Mouse (Mus musculus): ENCODE data around the gene Tbcb. TPM values are rescaled to one million over a fixed set of nuclear protein-coding genes. Genes with fewer than 3 reads are reported as not detected.
"Not testable (repeated sequence)": the region's sequence is repeated elsewhere in the genome, so short reads cannot be mapped to it uniquely, and the experiment has no call there.

The Tbcb gene
- polyA plus RNA-seq, 1 experiment from 2014 or later: 362 TPM

GRCm38 (mm10) chr7:30188344-30189115 lies 43.5 kb downstream of the Tbcb start:
- H3K9ac ChIP-seq (replicated peaks): no peak overlapping the region
- 92% methylated on average over 12 of the region's 12 CpGs for WGBS
- no peak overlapping the region for H3K4me2 ChIP-seq (replicated peaks)
- no peaks in the 10 kb centered on the region for H3K27me3 ChIP-seq
- no peak overlapping the region for H3K4me3 ChIP-seq (replicated peaks)
- H3K9me3 ChIP-seq: no peaks in the 10 kb centered on the region
- H3K27ac ChIP-seq: no peak overlapping the region
- peaks cover 77% of the 10 kb centered on the region for H3K36me3 ChIP-seq
- ATAC-seq: no peak
- peaks cover 21% of the 10 kb centered on the region for H3K4me1 ChIP-seq (replicated peaks)

- Histone ChIP-seq H3K4me1 (replicated peaks) (peaks cover 9% of the 10 kb centered on the region), H3K4me2 (replicated peaks) (peak overlapping the region; percentile 42), H3K9me3 (no peaks in the 10 kb centered on the region), H3K4me3 (replicated peaks) (no peak overlapping the region), H3K27ac (no peak overlapping the region), H3K27me3 (no peaks in the 10 kb centered on the region), H3K9ac (replicated peaks) (no peak overlapping the region), H3K36me3 (peaks cover 56% of the 10 kb centered on the region)
- ATAC-seq: peak; percentile 10; the same call in 1 of the 2 replicates
- WGBS: 75% methylated on average over 13 of the region's 13 CpGs
These were observed 47.3 kb downstream of the Tbcb start for GRCm38 (mm10) chr7:30184641-30185348.

- Histone ChIP-seq H3K27ac (no peak within 1 kb of the TSS), H3K4me2 (replicated peaks) (peak within 1 kb of the TSS; percentile 42), H3K36me3 (peaks cover 54% of the 10 kb centered on the region), H3K27me3 (no peaks in the 10 kb centered on the region), H3K9me3 (no peaks in the 10 kb centered on the region), H3K4me1 (replicated peaks) (peaks cover 9% of the 10 kb centered on the region), H3K9ac (replicated peaks) (0 out of 2 replicates have a peak within 1 kb of the TSS, but pooled peaks have one; percentile 41), H3K4me3 (replicated peaks) (peak within 1 kb of the TSS; percentile 13; the same call in 1 of the 2 replicates)
- 1% methylated on average over 11 of the region's 11 CpGs for WGBS
- ATAC-seq: peak; percentile 37; the same call in 1 of the 2 replicates
These were observed 48.2 kb downstream of the Tbcb start, which contains the start of gene Cox7a1 for GRCm38 (mm10) chr7:30183879-30184289. Cox7a1 (plus strand) TSS chr7:30184144.

- not testable (repeated sequence) for H3K9me3 ChIP-seq; H3K9ac ChIP-seq (replicated peaks); ATAC-seq; H3K27ac ChIP-seq; H3K4me3 ChIP-seq (replicated peaks); H3K4me1 ChIP-seq (replicated peaks); H3K4me2 ChIP-seq (replicated peaks); H3K27me3 ChIP-seq
- 72% methylated on average over 6 of the region's 7 CpGs for WGBS
- peaks cover 54% of the 10 kb centered on the region for H3K36me3 ChIP-seq
These were observed 48.9 kb downstream of the Tbcb start for GRCm38 (mm10) chr7:30183189-30183588.

GRCm38 (mm10) chr7:30181929-30182328 lies 50.1 kb downstream of the Tbcb start:
- H3K9ac ChIP-seq (replicated peaks): peak overlapping the region; percentile 46; the same call in 1 of the 2 replicates
- H3K27me3 ChIP-seq; H3K4me1 ChIP-seq (replicated peaks); H3K9me3 ChIP-seq; H3K4me2 ChIP-seq (replicated peaks); H3K27ac ChIP-seq; ATAC-seq; H3K4me3 ChIP-seq (replicated peaks): not testable (repeated sequence)
- peaks cover 51% of the 10 kb centered on the region for H3K36me3 ChIP-seq
- 93% methylated on average over 10 of the region's 10 CpGs for WGBS

- no peaks in the 10 kb centered on the region for H3K27me3 ChIP-seq
- peaks cover 9% of the 10 kb centered on the region for H3K4me1 ChIP-seq (replicated peaks)
- no peaks in the 10 kb centered on the region for H3K9me3 ChIP-seq
- WGBS: 2% methylated on average over 4 of the region's 4 CpGs
- H3K27ac ChIP-seq: no peak overlapping the region
- H3K4me3 ChIP-seq (replicated peaks): no peak overlapping the region
- peak overlapping the region; percentile 46; the same call in 1 of the 2 replicates for H3K9ac ChIP-seq (replicated peaks)
- no peak overlapping the region; the same call in 1 of the 2 replicates for H3K4me2 ChIP-seq (replicated peaks)
- H3K36me3 ChIP-seq: peaks cover 51% of the 10 kb centered on the region
- ATAC-seq: peak; percentile 35; the same call in 1 of the 2 replicates
These were observed 50.8 kb downstream of the Tbcb start for GRCm38 (mm10) chr7:30181308-30181707.

- Histone ChIP-seq H3K4me2 (replicated peaks) (no peak overlapping the region), H3K9ac (replicated peaks) (no peak overlapping the region), H3K27me3 (no peaks in the 10 kb centered on the region), H3K4me3 (replicated peaks) (no peak overlapping the region), H3K27ac (no peak overlapping the region), H3K9me3 (no peaks in the 10 kb centered on the region), H3K36me3 (peaks cover 45% of the 10 kb centered on the region), H3K4me1 (replicated peaks) (no peaks in the 10 kb centered on the region)
- 86% methylated on average over 11 of the region's 11 CpGs for WGBS
- ATAC-seq: no peak
These were observed 53.8 kb downstream of the Tbcb start for GRCm38 (mm10) chr7:30178256-30178655.

- Histone ChIP-seq H3K9ac (replicated peaks) (no peak overlapping the region), H3K9me3 (no peaks in the 10 kb centered on the region), H3K36me3 (peaks cover 45% of the 10 kb centered on the region), H3K4me1 (replicated peaks) (no peaks in the 10 kb centered on the region), H3K4me2 (replicated peaks) (no peak overlapping the region), H3K4me3 (replicated peaks) (no peak overlapping the region), H3K27me3 (no peaks in the 10 kb centered on the region), H3K27ac (no peak overlapping the region)
- ATAC-seq: no peak
- 78% methylated on average over 12 of the region's 12 CpGs for WGBS
These were observed 55.6 kb downstream of the Tbcb start for GRCm38 (mm10) chr7:30176474-30176873.

Other genes with a start within 250 kb of the Tbcb start
- gene Zfp568, start 248.3 kb downstream of the Tbcb start, polyA plus RNA-seq (2015; fragmentation: Nextera tagmentation; extraction: Ambion mirVana): 6.8 and 7.7 TPM in 2 replicates
- gene Zfp14, start 180.9 kb downstream of the Tbcb start, polyA plus RNA-seq (2015; fragmentation: Nextera tagmentation; extraction: Ambion mirVana): 10.4 and 12.5 TPM in 2 replicates
- 11.7 and 13.8 TPM in 2 replicates for gene Zfp82, start 159.4 kb downstream of the Tbcb start, polyA plus RNA-seq (2015; fragmentation: Nextera tagmentation; extraction: Ambion mirVana)
- gene Gm26920, start 141.9 kb downstream of the Tbcb start, polyA plus RNA-seq (2015; fragmentation: Nextera tagmentation; extraction: Ambion mirVana): 1.1 and 4.4 TPM in 2 replicates
- gene Zfp566, start 141.7 kb downstream of the Tbcb start, polyA plus RNA-seq (2015; fragmentation: Nextera tagmentation; extraction: Ambion mirVana): 19.3 and 20.4 TPM in 2 replicates
- gene Zfp260, start 137.5 kb downstream of the Tbcb start, polyA plus RNA-seq (2015; fragmentation: Nextera tagmentation; extraction: Ambion mirVana): 112 and 115 TPM in 2 replicates
- 16.1 and 19.4 TPM in 2 replicates for gene Zfp382, start 110.3 kb downstream of the Tbcb start, polyA plus RNA-seq (2015; fragmentation: Nextera tagmentation; extraction: Ambion mirVana)
- gene Zfp146, start 62.5 kb downstream of the Tbcb start, polyA plus RNA-seq (2015; fragmentation: Nextera tagmentation; extraction: Ambion mirVana): 18.9 and 22.8 TPM in 2 replicates
- 3.0 and 4.4 TPM in 2 replicates for gene Cox7a1, start 48.1 kb downstream of the Tbcb start, polyA plus RNA-seq (2015; fragmentation: Nextera tagmentation; extraction: Ambion mirVana)
- 57.2 and 64.1 TPM in 2 replicates for gene Capns1, start 33.5 kb downstream of the Tbcb start, polyA plus RNA-seq (2015; fragmentation: Nextera tagmentation; extraction: Ambion mirVana)
- gene Polr2i, start 324 bp downstream of the Tbcb start, polyA plus RNA-seq (2015; fragmentation: Nextera tagmentation; extraction: Ambion mirVana): 181 and 186 TPM in 2 replicates
- gene Ovol3, start 3.5 kb upstream of the Tbcb start, polyA plus RNA-seq (2015; fragmentation: Nextera tagmentation; extraction: Ambion mirVana): not detected in 2 replicates
- 0.68 and 0.79 TPM in 2 replicates for gene Thap8, start 47.8 kb upstream of the Tbcb start, polyA plus RNA-seq (2015; fragmentation: Nextera tagmentation; extraction: Ambion mirVana)
- 5.9 and 6.4 TPM in 2 replicates for gene Wdr62, start 48.1 kb upstream of the Tbcb start, polyA plus RNA-seq (2015; fragmentation: Nextera tagmentation; extraction: Ambion mirVana)
- gene Clip3, start 59.5 kb upstream of the Tbcb start, polyA plus RNA-seq (2015; fragmentation: Nextera tagmentation; extraction: Ambion mirVana): 92.0 and 99.2 TPM in 2 replicates
- 128 and 132 TPM in 2 replicates for gene Alkbh6, start 76.4 kb upstream of the Tbcb start, polyA plus RNA-seq (2015; fragmentation: Nextera tagmentation; extraction: Ambion mirVana)
- 10.8 and 11.7 TPM in 2 replicates for gene Syne4, start 82.5 kb upstream of the Tbcb start, polyA plus RNA-seq (2015; fragmentation: Nextera tagmentation; extraction: Ambion mirVana)
- not detected in 2 replicates for gene E130208F15Rik, start 89.5 kb upstream of the Tbcb start, polyA plus RNA-seq (2015; fragmentation: Nextera tagmentation; extraction: Ambion mirVana)
- gene Sdhaf1, start 91.6 kb upstream of the Tbcb start, polyA plus RNA-seq (2015; fragmentation: Nextera tagmentation; extraction: Ambion mirVana): 21.2 and 23.6 TPM in 2 replicates
- gene Lrfn3, start 130.5 kb upstream of the Tbcb start, polyA plus RNA-seq (2015; fragmentation: Nextera tagmentation; extraction: Ambion mirVana): 11.4 and 13.0 TPM in 2 replicates
- gene Tyrobp, start 181.5 kb upstream of the Tbcb start, polyA plus RNA-seq (2015; fragmentation: Nextera tagmentation; extraction: Ambion mirVana): 21.0 and 23.8 TPM in 2 replicates
- 0.54 TPM in 1 of 2 replicates, not detected in the other for gene Hcst, start 187.6 kb upstream of the Tbcb start, polyA plus RNA-seq (2015; fragmentation: Nextera tagmentation; extraction: Ambion mirVana)
- 1.2 and 1.3 TPM in 2 replicates for gene Nfkbid, start 189.5 kb upstream of the Tbcb start, polyA plus RNA-seq (2015; fragmentation: Nextera tagmentation; extraction: Ambion mirVana)
- 521 and 559 TPM in 2 replicates for gene Aplp1, start 213.3 kb upstream of the Tbcb start, polyA plus RNA-seq (2015; fragmentation: Nextera tagmentation; extraction: Ambion mirVana)
- gene Kirrel2, start 225.4 kb upstream of the Tbcb start, polyA plus RNA-seq (2015; fragmentation: Nextera tagmentation; extraction: Ambion mirVana): 3.1 and 3.6 TPM in 2 replicates
- 0.78 and 0.94 TPM in 2 replicates for gene Nphs1, start 226.0 kb upstream of the Tbcb start, polyA plus RNA-seq (2015; fragmentation: Nextera tagmentation; extraction: Ambion mirVana)